Mouse (Mus musculus) right cerebral cortex, postnatal 10 days (tissue): ENCODE measurements at regions not wholly inside any gene's neighbourhood (a gene's known extent, or its start where the extent isn't known, plus 50 kb on each side); places are given as distances from the start of the nearest gene placed in this dataset.
A peak's percentile ranks its signal among the peaks of the same experiment; 100 is the strongest.

ENCODE experiments used
- DNase-seq, 2 experiments: peaks; one replicate each; pipeline ENCODE4 v3.0.0; 2021; ENCODE audit warnings: low spot score in 2 of 2

DNA sequence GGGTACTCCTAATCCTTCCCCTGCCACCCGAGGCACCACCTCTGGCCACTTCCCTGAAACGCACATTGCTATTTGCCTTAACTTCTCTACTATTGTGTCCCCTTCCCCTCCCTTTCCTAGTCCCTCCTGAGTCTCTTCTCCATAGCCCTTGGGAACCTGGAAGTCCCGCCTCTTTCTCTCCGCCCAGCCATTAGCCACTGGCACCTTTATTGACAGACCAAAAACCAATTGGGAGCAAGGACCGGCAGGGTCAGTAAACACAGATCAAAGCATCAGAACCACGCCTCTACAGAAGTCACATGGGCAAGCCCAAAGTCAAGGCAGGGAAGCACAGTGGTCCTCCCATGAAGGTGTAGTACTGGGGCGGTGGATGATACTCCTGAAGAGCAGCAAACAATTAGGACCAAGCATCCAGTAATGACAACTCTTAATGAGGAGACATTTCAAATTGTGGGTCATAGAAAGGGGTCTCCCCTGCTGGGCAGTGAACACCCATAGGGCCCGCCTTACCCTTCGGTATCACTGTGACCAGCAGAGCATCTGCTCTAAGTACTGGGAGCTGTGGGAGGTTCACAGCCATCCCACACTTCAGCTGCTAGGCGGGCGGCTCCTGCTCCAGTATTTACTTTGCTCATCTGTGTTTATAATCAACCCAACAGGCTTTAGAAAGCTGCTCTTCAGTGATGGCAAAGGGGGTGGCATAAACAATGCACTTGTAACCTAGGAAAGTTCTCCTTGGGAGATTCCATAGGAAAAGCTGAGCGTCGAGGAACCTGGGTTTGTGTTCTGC, 226.5 kb upstream of the Mphosph6 start:
- DNase-seq = peak; percentile 48 to 69

GRCm38 (mm10) chr8:118023451-118023850, 221.7 kb upstream of the Mphosph6 start:
- DNase-seq = no peak

- DNase-seq = no peak
Measured at GRCm38 (mm10) chr8:118021978-118022377, 220.2 kb upstream of the Mphosph6 start.

GRCm38 (mm10) chr8:118017261-118017660, 215.5 kb upstream of the Mphosph6 start:
- no peak for DNase-seq

GRCm38 (mm10) chr8:118005186-118005585, 203.4 kb upstream of the Mphosph6 start:
- no peak for DNase-seq

- DNase-seq = no peak
Measured at GRCm38 (mm10) chr8:118004391-118004851, 202.7 kb upstream of the Mphosph6 start.

GRCm38 (mm10) chr8:118001138-118001537, 199.4 kb upstream of the Mphosph6 start:
- no peak for DNase-seq

DNA sequence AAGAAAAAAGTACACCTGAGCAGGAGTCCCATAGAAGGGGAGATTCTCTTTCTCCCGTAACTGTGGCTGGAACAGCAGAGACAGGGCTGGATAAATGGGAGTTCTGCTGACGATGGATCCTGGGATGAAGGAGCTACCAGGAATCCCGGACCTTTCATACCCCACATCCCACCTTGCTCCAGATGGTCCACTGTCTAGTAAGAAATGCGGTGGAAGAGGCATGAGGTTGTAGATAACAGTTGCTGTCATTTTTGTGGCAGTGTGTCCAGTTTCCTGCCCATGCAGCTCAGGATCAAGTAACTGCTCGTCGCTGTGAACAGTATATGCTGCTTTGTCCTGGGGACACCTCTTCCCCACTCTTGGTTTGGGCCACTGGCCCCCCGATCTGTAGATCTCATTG, 190.1 kb upstream of the Mphosph6 start:
- DNase-seq = no peak

DNA sequence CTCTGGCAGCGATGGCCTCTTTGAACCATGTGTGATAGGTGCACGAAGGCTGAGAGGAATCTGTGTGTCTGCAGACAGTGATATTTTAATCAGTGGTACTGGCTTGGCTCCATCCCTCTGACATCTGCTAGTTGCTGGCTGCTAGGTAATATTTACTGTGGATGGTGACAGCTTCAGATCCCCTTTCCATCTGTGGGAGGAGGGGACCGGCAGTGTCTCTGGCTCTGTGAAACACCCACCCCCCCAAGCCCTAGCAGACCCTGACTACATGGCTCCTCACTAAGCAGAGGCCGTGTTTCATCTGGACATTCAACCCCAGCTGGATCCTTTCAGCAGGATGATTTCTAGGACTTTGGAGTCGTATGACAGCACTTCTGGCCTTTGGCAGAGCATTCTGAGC, 187.0 kb upstream of the Mphosph6 start:
- DNase-seq = peak; percentile 27 to 42

GRCm38 (mm10) chr8:117968306-117968705, 166.6 kb upstream of the Mphosph6 start:
- DNase-seq = no peak

- no peak for DNase-seq
Measured at GRCm38 (mm10) chr8:117966556-117966955, 164.8 kb upstream of the Mphosph6 start.

GRCm38 (mm10) chr8:117963426-117963825, 161.7 kb upstream of the Mphosph6 start:
- DNase-seq = no peak

- no peak for DNase-seq
Measured at GRCm38 (mm10) chr8:117962666-117963065, 160.9 kb upstream of the Mphosph6 start.

GRCm38 (mm10) chr8:117959501-117959900, 157.8 kb upstream of the Mphosph6 start:
- DNase-seq = no peak

DNA sequence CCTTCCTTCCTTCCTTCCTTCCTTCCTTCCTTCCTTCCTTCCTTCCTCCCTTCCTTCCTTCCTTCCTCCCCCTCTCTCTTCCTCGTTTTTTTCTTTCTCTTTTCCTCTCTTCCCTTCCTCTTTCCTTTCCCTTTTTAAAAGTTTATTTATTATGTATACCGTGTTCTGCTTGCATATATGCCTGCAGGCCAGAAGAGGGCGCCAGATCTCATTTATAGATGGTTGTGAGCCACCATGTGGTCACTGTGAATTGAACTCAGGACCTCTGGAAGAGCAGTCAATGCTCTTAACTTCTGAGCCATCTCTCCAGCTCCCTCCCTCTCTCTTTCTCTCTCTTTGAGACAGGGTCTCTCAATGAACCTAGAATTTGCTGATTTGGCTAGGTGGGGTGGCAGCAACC, 157.2 kb upstream of the Mphosph6 start:
- DNase-seq = no peak

DNA sequence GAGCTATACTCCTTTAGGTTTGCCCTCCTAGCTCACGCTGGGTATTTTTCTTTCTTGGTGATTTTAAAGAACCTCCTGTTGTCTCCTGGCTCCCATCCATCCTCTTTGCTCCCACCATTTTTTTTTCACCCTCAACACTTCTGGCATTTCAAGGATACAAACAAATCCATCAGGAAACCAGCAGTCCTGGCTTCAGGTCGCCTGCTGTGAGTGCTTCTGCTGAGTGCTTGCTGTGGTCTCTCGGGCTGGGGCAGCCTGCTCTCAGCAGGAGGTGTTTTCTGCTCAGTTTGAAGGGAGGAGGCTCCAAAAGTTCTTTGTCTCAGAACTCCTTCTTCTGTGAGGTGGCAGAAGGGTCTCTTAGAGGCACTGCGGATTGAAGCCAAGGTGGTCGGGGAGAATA, 149.9 kb upstream of the Mphosph6 start:
- DNase-seq = no peak

- no peak for DNase-seq
Measured at GRCm38 (mm10) chr8:117946540-117946939, 144.8 kb upstream of the Mphosph6 start.

DNA sequence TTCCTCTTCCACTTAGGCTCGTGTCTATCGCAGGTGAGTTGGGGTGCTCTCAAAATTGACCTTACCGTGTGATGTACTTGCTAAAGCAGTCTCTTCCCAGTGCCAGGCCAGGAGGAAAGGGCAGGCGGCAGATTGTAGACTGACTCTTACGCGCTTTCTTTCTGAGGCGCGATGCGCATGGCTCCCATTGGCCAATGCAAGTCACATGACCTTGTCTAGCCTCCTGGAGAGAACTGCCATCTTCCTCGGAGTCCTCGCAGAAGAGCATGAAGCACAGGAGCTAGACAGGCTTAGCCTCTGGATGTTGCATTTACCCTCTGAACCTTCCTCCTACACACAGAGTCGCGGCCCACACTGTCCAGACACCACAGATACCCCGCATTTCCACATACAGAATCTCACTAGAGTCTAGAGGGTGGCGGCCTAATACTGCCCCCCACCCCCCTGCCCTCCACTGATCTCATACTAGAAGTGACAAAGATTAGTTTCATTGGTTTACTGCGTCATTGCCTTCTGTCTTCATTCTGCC, 132.9 kb upstream of the Mphosph6 start:
- DNase-seq = no peak

DNA sequence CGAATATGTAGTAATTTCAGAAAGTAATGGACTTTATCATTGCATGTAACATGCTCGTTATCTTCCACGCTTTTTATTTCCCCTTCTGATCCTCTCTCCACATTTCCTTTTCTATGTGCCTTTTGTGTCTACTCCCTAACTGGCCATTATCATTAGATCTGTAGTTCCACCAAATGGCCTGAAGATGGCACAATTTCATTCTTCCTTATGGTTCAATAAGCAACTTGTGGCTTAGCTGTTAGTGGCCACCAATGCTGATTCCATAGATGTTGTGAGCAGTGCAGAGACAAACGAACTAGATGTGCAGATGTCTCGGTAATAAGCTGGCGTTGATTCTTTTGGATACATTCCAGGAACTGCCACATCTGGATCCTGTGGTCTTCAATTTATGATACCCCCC, 128.9 kb upstream of the Mphosph6 start:
- DNase-seq = no peak

DNA sequence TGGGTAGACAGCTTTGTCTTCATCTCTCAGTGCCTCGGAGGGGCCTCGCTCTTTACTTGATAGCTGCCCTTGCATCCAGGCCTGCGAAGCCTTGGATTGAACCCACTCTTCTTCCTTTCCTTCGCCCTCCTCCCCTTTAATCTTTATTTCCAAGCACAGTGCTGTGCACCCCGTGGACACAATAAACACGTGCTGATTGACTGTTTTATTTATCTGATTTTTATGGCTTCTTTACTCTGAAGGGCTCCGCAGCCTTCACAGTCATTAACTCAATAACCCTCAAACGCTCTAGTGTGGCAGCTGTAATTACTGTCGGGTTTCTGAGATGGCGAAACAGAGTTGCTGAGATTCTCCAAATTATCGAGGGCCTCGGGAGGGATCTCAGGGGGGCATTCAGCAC, 127.9 kb upstream of the Mphosph6 start:
- no peak for DNase-seq

DNA sequence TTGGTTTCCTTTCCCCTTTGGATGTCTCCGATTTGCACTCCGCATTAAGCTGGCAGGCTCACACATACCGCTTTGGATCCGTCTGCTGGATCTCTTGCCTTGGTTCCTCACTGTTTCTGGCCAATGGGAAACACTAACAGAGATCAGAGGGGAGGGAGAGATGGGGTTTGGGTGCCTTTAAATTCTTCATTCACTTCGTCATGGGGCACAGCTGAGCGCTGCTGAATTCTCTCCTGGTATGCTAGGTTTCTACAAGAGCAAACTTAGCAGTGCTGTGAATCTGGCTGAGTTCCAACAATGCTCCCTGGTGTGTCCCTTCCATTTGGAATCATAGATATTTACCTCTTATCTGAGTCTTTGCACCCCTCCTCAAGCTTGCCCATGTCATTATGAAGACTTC, 121.6 kb upstream of the Mphosph6 start:
- no peak for DNase-seq

DNA sequence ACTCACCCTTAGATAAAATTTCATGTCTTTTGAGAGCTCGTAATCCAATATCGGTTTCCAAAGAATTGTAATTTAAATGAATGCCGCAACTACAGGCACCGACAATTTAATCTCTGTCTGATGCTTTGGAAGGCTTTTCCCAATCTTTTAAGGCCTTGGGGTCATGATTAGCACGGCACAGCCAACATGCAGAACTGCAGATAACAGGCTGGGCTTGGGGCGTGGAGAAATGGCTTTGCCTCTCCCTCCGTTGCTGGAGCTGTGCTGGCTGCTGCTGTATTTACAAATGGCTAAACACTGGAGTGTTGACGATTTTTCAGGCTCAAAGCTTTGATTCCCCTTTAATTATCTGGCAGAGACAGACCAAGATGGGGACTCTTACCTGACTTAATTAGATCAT, 101.3 kb upstream of the Mphosph6 start:
- no peak for DNase-seq

- no peak for DNase-seq
Measured at GRCm38 (mm10) chr8:117899892-117900291, 98.1 kb upstream of the Mphosph6 start.

- DNase-seq = peak; percentile 36 to 47
Measured at GRCm38 (mm10) chr8:117898015-117898414, 96.3 kb upstream of the Mphosph6 start.
